Mouse (Mus musculus) midbrain, embryonic 15.5 days (tissue): ENCODE measurements at regions not wholly inside any gene's neighbourhood (a gene's known extent, or its start where the extent isn't known, plus 50 kb on each side); places are given as distances from the start of the nearest gene placed in this dataset.
A peak's percentile ranks its signal among the peaks of the same experiment; 100 is the strongest.

Experiments
- ATAC-seq: fragments of 200-750 bp; cut with Nextera tagmentation; replicated peaks from 2 replicates; pipeline ENCODE4 v1.8.0; 2017; ENCODE audit warnings: moderate TSS enrichment
- H3K27ac ChIP-seq: fragments of 300-500 bp; sonication (generic); 2 replicates; pipeline ENCODE4 v1.5.1; 2015; ENCODE audit warnings: mild to moderate bottlenecking, inconsistent platforms
- H3K27me3 ChIP-seq: fragments of 300-500 bp; sonication (generic); replicated peaks from 2 replicates; pipeline ENCODE4 v1.6.1; 2015; ENCODE audit warnings: inconsistent platforms
- H3K36me3 ChIP-seq: fragments of 300-500 bp; sonication (generic); replicated peaks from 2 replicates; pipeline ENCODE4 v1.6.1; 2015; ENCODE audit warnings: inconsistent platforms
- H3K4me1 ChIP-seq: fragments of 300-500 bp; sonication (generic); 2 replicates; pipeline ENCODE4 v1.6.1; 2015; ENCODE audit warnings: inconsistent platforms
- H3K4me2 ChIP-seq: fragments of 300-500 bp; sonication (generic); 2 replicates; pipeline ENCODE4 v1.6.1; 2015; ENCODE audit warnings: inconsistent platforms, mild to moderate bottlenecking, moderate library complexity
- H3K4me3 ChIP-seq: fragments of 300-500 bp; sonication (generic); 2 replicates; pipeline ENCODE4 v1.5.1; 2015; ENCODE audit warnings: mild to moderate bottlenecking, inconsistent platforms
- H3K9ac ChIP-seq: fragments of 300-500 bp; sonication (generic); 2 replicates; pipeline ENCODE4 v1.6.1; 2015; ENCODE audit warnings: mild to moderate bottlenecking, inconsistent platforms
- H3K9me3 ChIP-seq: fragments of 300-500 bp; sonication (generic); 2 replicates; pipeline ENCODE4 v1.6.1; 2016; ENCODE audit warnings: inconsistent platforms
- WGBS: fragments of 180-500 bp; shearing (Covaris S2); methylation state at CpG from one replicate; pipeline ENCODE4 v1.1.7; 2015; ENCODE audit warnings: mixed read lengths; 5-methylcytosine and 5-hydroxymethylcytosine counted together

DNA sequence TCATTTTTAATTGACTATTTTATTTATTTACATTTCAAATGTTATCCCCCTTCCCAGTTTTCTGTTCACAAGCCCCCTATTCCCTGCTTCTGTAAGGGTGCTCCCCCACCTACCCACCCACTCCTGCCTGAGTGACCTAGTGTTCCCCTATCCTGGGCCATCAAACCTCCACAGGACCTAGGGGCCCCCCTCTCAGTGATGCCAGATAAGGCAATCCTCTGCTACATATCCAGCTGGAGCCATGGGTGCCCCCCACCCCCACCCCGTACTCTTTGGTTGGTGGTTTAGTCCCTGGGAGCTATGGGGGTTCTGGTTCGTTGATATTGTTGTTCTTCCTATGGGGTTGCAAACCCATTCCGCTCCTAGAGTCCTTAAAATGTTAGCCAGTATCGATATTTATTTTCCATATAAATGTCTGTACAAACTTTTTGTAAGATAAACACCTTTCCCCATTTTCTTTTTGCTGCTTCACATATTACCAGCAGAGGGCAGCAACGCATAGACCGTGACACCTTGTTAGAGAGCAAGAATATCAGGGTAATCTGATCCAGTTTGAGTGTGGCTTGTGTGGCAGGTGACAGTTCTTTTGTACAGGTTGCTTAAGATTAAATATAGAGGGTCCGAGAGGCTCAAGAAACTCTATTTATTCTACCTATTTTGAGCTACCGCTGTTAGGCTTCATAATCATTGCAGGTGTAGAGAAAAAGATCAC lies 177.2 kb upstream of the Scn7a start:
- peak; percentile 71 for ATAC-seq
- H3K27ac ChIP-seq, result no peak overlapping the region
- no peak overlapping the region for H3K4me2 ChIP-seq
- H3K4me1 ChIP-seq, result no peaks in the 10 kb centered on the region
- H3K27me3 ChIP-seq, result no peaks in the 10 kb centered on the region
- H3K4me3 ChIP-seq, result no peak overlapping the region
- no peaks in the 10 kb centered on the region for H3K36me3 ChIP-seq
- H3K9ac ChIP-seq, result no peak overlapping the region
- WGBS, result 29% methylated on average over 8 of the region's 8 CpGs
- no peaks in the 10 kb centered on the region for H3K9me3 ChIP-seq

DNA sequence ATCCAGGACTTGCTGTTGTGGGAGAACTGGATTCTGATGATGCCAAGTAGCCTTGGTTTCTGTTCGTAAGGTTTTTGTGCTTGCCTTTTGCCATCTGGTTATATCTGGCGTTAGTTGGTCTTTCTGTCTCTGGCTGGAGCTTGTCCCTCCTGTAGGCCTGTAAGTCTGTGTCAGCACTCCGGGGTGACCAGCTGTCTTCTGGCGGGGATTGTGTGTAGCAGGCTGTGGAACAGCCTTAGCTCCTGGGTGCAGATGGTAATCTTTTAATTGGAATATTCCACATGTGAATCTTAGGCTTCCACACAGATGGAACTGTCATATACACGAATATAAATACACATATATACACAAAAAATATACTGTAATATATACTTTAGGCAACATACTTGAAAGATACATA lies 156.5 kb upstream of the Scn7a start:
- Histone ChIP-seq H3K9me3 (no peaks in the 10 kb centered on the region), H3K4me3 (no peak overlapping the region), H3K9ac (no peak overlapping the region), H3K4me2 (no peak overlapping the region), H3K27me3 (no peaks in the 10 kb centered on the region), H3K27ac (no peak overlapping the region), H3K36me3 (no peaks in the 10 kb centered on the region), H3K4me1 (no peaks in the 10 kb centered on the region)
- no peak for ATAC-seq
- 83% methylated on average over 5 of the region's 5 CpGs for WGBS

DNA sequence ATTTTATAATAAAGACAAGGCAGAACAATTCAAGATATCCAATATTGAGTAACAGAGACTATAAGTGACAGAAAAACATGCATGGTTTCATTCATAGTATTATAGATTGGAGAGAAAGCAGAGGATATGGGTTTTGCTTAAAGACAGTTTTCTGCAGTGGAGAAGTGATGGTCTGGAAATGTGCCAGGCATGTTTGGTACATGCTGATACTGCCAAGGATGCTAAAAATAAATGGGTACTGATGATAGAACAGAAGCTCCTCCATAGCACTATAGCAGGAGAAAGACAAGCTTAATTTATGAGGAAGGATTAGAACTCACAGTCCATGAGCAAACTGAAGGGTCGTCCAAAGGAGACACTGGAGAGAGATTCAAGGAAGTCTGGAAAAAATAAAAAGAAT lies 113.3 kb upstream of the Scn7a start:
- 74% methylated on average over 1 of the region's 1 CpGs for WGBS
- no peaks in the 10 kb centered on the region for H3K4me1 ChIP-seq
- no peak for ATAC-seq
- no peak overlapping the region for H3K4me2 ChIP-seq
- H3K27ac ChIP-seq, result no peak overlapping the region
- H3K36me3 ChIP-seq, result no peaks in the 10 kb centered on the region
- H3K4me3 ChIP-seq, result no peak overlapping the region
- H3K9me3 ChIP-seq, result no peaks in the 10 kb centered on the region
- H3K9ac ChIP-seq, result no peak overlapping the region
- H3K27me3 ChIP-seq, result no peaks in the 10 kb centered on the region

DNA sequence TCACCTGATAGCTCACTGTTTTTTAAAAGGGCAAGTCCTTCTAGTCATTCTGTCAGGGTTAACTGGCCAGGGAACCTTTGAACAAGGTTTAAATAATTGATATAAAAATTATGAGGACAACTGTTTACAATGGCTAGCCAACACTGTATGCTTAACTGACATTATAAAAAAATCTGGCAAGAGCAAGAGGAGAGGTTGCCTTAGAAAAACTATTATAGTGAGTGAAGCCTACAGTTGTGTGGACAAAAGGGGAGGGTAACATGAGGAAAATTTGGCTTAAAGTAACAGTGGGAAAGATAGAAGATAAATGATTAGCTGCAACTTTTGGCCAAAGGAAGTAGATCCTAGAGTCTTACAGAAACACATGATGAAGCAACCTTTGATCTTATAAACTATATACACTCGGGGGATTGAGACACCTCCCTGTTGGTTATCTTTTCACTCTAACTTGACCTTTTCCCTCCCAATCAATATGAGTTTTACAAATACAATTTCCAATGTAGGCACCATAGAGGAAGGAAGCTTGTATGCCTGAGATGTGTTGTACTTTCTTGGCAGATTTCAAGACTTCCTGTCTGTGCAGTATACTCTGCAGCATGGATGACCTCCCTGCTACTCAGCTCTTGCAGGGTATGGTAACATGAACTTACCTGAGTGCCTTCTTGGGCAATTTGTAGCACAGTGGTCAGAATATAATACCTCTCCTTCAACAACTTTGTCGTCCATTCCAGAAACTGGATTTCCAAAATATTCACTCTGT lies 82.9 kb upstream of the Scn7a start:
- H3K4me1 ChIP-seq, result no peaks in the 10 kb centered on the region
- no peaks in the 10 kb centered on the region for H3K36me3 ChIP-seq
- H3K9ac ChIP-seq, result no peak overlapping the region
- 80% methylated on average over 2 of the region's 2 CpGs for WGBS
- H3K4me2 ChIP-seq, result no peak overlapping the region
- ATAC-seq, result no peak
- no peaks in the 10 kb centered on the region for H3K27me3 ChIP-seq
- H3K9me3 ChIP-seq, result no peaks in the 10 kb centered on the region
- H3K27ac ChIP-seq, result no peak overlapping the region
- no peak overlapping the region for H3K4me3 ChIP-seq
